Mouse (Mus musculus): ENCODE measurements at regions not wholly inside any gene's neighbourhood (a gene's known extent, or its start where the extent isn't known, plus 50 kb on each side); places are given as distances from the start of the nearest gene placed in this dataset.

GRCm38 (mm10) chr8:103808580-103808979 lies 292.8 kb upstream of the Cdh5 start:
- DNase-seq (ENCODE audit: low spot score): peak; percentile 63

GRCm38 (mm10) chr8:103809140-103809539 lies 292.3 kb upstream of the Cdh5 start:
- DNase-seq (ENCODE audit: low spot score): peak; percentile 75

DNA sequence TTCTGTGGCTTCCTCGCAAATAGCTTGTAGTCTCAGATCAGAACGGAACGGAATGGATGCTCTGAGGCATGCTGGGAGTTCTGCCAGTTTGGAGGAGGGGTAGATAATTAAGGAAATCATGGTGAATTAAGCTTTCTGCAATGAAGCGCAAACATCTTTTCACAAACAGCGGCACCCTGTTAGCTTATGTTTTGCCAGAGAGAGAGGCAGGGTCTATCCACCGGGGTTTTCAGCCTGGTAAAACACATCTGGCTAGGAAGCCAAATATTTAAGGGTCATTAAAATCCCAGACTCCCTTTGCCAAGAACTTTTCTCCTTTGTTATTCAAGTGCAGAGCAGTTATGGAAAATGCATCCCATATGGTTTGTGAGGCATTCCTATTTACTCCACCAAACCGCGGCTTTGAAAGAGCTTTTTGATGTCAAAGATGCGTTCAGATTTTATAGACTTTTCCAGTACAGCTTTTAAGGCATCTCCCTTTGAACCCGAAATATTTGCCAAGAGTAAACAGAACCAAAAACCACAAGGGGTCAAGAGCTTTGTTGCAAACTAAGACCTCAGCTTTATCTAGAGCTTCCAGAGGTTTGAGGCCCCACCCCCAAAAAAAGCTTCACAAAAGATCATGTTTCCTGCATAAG lies 287.4 kb upstream of the Cdh5 start:
- peak; percentile 36 for DNase-seq (ENCODE audit: low spot score)

- no peak for DNase-seq (ENCODE audit: low spot score)
These were observed 285.1 kb upstream of the Cdh5 start for GRCm38 (mm10) chr8:103816101-103816894.

DNA sequence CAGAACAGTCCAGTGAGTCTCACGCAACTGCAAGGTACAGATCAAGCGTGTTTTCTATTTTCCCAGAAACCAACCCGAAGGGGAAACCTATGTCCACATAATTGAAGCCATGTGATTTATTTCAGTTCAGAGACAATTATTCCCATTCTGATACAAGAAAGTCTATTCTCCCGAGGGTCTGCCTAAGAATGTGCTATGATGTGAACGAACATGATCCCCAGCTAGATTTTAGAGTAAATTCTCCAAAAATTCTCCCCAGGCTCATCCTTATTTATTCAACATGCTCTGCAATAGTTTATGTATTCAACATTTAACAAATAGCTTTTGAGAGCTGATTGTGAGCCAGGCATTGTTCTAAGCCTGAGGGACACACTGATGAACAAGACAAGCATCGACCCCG lies 277.9 kb upstream of the Cdh5 start:
- no peak for DNase-seq (ENCODE audit: low spot score)

- peak; percentile 28 for DNase-seq (ENCODE audit: low spot score)
These were observed 276.7 kb upstream of the Cdh5 start for GRCm38 (mm10) chr8:103824747-103825146.

DNA sequence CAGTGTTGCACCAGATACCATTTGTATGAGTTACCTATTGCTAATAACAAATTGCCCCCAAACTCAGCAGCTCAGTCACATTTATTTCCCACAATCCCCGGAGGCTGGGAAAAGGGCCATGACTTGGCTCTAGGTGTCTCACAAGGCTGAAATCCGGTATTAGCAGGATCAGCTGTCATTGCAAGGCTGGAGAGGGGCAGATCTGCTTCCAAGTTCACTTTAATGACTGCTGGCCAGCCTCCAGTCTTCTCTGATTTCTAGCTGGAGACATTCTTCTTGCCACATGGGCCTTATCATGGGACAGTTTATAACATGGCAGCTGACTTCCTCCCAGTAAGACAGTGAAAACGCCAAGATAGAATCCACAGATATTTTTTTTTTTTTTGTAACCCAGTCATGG lies 276.1 kb upstream of the Cdh5 start:
- no peak for DNase-seq (ENCODE audit: low spot score)

- no peak for DNase-seq (ENCODE audit: low spot score)
These were observed 271.0 kb upstream of the Cdh5 start for GRCm38 (mm10) chr8:103830416-103830815.

- DNase-seq (ENCODE audit: low spot score): no peak
These were observed 261.4 kb upstream of the Cdh5 start for GRCm38 (mm10) chr8:103839990-103840389.

GRCm38 (mm10) chr8:103845964-103846363 lies 255.5 kb upstream of the Cdh5 start:
- no peak for DNase-seq (ENCODE audit: low spot score)

DNA sequence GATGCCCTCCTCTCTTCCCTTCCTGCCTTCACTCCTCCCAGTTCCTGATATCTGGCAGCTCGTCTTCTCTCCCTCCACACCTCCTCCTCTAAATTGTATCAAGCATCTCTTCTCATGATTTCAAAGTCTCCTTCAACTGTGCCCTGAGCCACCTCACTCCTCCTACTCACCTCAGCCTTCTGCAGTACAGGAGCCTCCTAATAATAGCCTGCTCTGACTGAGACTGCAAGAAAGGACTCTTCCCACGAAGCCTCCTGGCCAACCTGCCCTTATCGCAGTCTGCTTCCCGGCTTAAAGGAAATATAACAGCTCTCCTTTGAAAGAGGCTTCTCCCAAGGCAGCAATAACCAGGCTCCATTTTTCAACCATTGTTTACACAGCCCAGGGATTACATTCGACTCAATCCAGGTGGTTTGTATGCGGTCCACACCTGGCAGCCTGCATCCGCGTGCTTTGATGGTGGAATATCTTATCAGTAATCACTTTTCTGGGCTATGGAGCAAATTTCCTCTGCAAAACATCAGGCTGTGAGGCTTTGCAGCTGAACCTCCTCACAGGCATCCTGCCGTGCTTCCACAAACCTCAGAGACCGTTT lies 254.9 kb upstream of the Cdh5 start:
- no peak for DNase-seq (ENCODE audit: low spot score)

- DNase-seq (ENCODE audit: low spot score): no peak
These were observed 251.6 kb upstream of the Cdh5 start for GRCm38 (mm10) chr8:103849785-103850184.

GRCm38 (mm10) chr8:103851286-103851685 lies 250.1 kb upstream of the Cdh5 start:
- no peak for DNase-seq (ENCODE audit: low spot score)

DNA sequence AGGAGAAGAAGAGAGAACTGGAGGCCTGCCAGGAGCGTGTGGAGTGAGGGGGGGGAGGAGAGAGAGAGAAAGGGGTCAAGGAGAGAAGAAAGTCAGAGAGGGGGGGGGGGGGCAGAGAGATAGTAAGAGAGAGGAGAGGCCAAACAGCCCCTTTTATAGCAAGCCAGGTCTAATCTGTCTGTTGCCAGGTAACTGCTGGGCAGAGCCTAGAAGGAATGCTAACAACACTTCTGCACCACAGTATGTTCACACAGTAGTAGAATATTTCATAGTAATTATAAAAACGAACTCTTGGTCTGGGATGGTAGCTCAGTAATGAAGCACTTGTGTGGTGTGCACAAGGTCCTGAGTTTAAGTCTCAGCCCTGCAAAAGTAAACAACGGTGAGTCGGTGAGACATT lies 248.4 kb upstream of the Cdh5 start:
- no peak for DNase-seq (ENCODE audit: low spot score)

- no peak for DNase-seq (ENCODE audit: low spot score)
These were observed 246.1 kb upstream of the Cdh5 start for GRCm38 (mm10) chr8:103855291-103855690.

DNA sequence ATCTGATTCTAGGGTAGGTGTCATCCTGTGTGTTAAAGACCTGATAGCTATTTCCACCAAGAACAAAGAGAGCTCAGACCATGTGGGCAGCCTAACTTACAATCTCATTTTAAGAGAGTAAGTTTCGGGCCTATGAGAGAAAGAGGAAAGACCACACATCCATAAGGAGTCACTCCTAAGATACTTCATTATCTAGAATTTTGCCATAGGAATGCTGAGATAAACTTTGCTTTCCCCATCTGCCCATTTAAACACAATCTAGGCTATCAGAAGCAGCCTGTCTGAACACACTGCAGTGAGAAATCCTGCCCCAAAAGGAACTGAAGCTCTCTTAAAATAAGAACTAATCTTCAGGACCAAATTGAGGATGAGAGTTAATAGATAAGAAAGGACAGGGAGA lies 242.3 kb upstream of the Cdh5 start:
- DNase-seq (ENCODE audit: low spot score): no peak

DNA sequence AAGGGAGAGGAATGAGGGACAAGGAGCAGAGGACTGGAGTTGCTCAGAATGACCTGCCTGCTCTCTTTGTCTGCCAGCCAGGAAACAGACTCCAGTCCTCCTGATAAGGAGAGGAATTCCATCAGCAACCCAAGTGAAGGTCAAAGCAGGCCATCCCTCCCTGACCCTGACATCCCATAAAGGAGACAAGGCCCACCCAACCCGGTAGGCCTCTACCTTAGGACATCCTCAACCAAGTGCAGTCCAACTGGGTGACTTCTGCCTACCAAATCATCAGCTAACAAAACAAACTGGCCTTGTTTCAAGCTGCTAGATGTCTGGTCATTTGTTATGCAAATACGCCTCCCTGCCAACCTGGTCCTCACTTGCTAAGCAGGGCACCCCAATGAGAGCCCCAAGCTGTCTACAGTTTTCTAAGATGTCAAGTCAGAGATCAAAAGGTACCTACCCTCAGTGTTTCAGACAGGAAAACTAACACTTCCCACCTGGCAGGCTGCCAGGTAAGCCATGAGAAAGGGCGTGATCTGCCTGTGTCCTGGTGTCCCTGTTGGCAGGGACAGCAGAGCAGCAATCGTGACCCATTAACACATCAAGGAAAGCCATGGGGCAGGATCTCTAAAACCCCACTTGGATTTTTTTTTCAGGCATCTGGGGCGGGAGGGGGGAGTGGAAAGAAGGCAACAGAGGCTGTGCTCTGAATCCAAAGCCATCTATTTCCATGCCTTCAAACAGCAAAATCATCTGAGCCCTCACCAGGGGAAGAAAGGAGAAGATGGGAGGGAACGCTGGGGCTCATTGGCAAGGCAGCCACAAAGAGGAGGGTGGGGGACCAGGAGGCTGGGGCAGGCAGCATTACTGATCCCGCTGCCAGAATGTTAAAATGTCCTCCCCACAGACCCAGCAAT lies 227.6 kb upstream of the Cdh5 start:
- no peak for DNase-seq (ENCODE audit: low spot score)

DNA sequence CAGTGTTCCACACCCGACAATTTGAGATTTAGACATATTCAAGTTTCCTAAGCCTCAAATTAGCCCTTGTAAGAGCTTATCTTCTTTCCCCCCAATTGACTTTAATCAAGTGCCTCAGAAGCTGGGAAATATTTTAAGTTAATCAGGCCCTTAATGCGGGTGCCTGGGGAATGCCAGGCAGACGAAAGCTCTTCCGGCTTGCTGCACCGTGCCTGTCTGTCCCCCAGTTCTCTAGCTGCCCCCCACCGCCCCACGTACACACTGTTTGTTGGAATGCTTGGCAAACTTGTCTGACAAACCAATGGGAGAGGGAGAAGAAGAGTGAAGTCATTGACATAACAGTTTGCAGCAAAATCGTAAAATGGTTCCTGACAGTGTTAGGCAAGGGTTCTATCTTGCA lies 226.9 kb upstream of the Cdh5 start:
- no peak for DNase-seq (ENCODE audit: low spot score)

- no peak for DNase-seq (ENCODE audit: low spot score)
These were observed 221.9 kb upstream of the Cdh5 start for GRCm38 (mm10) chr8:103879505-103879904.

DNA sequence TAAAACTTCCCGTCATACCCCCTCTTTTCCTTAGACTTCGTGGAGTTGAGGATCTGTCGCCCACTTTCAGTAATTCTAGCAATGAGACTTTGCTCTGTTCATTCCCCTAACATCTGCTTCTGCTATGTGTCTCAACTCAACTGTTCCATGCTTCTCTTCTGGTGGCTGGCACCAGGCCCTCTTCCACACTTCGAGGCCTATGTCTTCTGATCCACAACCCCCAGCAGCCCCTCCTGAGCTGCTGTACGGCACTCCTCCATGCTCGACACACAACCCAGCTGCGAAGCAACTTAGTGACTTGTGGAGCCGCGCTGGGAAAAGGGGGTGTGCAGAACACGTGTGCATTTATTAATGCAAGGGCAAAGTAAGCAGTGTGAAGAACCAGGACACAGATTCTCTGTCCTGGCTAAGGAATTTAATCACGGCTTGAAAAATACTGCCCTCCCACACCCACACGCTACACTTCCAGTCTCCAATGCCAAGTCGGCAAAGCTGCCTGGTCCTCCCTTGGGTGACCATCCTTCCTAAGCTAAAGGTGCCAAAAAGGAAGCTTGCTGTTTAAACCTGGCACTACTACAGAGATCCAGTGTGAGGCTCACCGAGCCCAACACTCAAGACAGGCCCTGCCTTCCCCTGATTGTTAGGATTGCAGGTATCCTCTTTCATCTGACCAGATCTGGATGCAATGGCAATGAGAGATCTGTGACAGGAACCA lies 220.8 kb upstream of the Cdh5 start:
- no peak for DNase-seq (ENCODE audit: low spot score)

DNA sequence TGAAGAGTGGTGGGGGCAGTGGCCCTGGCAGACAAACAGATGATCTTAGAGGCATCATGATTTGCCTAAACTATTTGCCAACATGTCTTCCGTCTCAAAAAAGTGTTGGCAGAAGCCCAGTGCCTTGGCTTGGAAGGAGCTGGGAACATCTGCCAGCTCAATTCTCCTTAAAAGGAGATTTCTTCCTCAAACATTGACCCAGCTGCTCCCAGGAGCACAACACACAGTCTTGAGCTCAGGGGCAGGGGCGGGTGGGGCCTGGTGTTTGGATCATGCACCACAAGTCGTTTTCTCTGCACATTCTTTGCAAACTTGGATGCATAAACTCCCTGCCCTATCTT lies 220.3 kb upstream of the Cdh5 start:
- no peak for DNase-seq (ENCODE audit: low spot score)

All from embryo, embryonic 10.5 days (tissue).